Mouse (Mus musculus) macrophage (primary cell): ENCODE results near the gene Zmynd19. TPM values are rescaled to one million over a fixed set of nuclear protein-coding genes. Genes with fewer than 3 reads are reported as not detected.
"Not testable (repeated sequence)": the region's sequence is repeated elsewhere in the genome, so short reads cannot be mapped to it uniquely, and the experiment has no call there.

ENCODE experiments used
- H3K27ac ChIP-seq: fragments of 350-480 bp; formaldehyde crosslinking; 2 replicates; pipeline ENCODE4 v1.9.0; 2021
- H3K36me3 ChIP-seq: fragments of 350-480 bp; formaldehyde crosslinking; 2 replicates; pipeline ENCODE4 v1.9.0; 2021; ENCODE audit errors: inconsistent target
- H3K4me3 ChIP-seq: fragments of 350-480 bp; formaldehyde crosslinking; 2 replicates; pipeline ENCODE4 v1.9.0; 2021; ENCODE audit errors: inconsistent target
- H3K79me2 ChIP-seq: fragments of 350-480 bp; formaldehyde crosslinking; 2 replicates; pipeline ENCODE4 v1.9.0; 2021; ENCODE audit errors: inconsistent target
- WGBS: methylation state at CpG from one replicate; pipeline ENCODE4 v1.1.7; 2026; ENCODE audit warnings: inconsistent platforms; ENCODE audit not compliant: missing documents; 5-methylcytosine and 5-hydroxymethylcytosine counted together
- polyA plus RNA-seq: library from polyadenylated mRNA; stranded (reverse); fragments of 250-400 nt; gene quantifications from 3 replicates; pipeline ENCODE4 v1.2.4, GENCODE M21; 2018; ENCODE audit warnings: inconsistent platforms

Gene Zmynd19
- polyA plus RNA-seq, 1 experiment from 2014 or later: 4.4 TPM

DNA sequence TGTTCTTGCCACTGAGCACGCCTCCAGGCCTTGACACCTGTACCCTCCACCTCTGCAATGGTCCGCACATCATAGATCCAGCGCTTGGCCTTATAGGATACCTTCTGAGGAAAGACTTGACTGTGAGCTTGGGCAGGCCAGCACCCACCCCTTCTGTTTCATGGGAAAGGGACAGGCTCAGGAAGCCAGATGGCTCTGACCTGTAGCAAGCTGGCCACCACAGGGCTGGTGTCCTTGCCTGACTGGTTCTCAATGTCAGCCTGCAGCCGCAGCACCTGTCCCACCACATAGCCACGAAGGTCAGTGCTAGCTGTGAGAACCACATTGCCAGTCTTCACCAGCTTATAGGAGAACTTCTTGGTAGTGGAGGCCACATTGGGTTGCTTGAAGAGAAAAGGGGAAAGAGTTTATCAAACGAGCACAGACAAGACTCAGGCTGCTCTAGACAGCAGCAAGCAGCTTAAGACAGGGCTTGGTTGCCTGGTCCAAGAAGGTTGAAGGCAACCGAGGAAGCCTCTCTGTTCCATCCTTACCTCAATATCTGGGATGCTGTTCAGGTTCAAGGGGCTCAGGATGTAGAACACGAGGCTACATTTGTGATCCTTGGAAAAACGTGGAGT, 23.1 kb upstream of the Zmynd19 start:
- Histone ChIP-seq H3K27ac (no peak overlapping the region), H3K36me3 (peaks cover 19% of the 10 kb centered on the region; the same call in 1 of the 2 replicates), H3K4me3 (no peak overlapping the region), H3K79me2 (peaks cover 40% of the 10 kb centered on the region)
- WGBS: 85% methylated on average over 9 of the region's 9 CpGs

DNA sequence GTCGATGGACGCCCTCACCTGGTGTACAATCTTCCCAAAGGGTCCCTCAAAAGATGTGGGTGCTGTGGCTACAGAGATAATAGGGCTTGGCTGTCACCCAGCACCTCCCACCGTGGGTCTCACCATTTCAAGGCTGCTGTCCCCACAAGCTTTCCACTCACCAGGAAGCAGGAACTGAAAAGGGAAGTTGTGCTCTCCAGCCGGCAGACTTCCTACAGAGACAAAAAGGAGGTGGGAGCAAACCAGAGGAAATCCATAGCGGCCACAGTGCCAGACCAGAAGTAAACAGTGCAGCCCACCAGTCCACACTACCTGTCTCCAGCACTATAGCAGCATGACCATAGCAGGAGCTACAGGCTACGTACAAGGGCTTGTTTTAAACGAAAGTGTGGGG, 22.6 kb upstream of the Zmynd19 start:
- Histone ChIP-seq H3K36me3 (peaks cover 19% of the 10 kb centered on the region; the same call in 1 of the 2 replicates), H3K79me2 (peaks cover 45% of the 10 kb centered on the region), H3K4me3 (no peak overlapping the region), H3K27ac (peak overlapping the region; percentile 8; the same call in 1 of the 2 replicates)
- 44% methylated on average over 7 of the region's 7 CpGs for WGBS

GRCm38 (mm10) chr2:24927810-24928479, 21.6 kb upstream of the Zmynd19 start:
- WGBS: 90% methylated on average over 4 of the region's 4 CpGs
- Histone ChIP-seq H3K36me3 (peaks cover 19% of the 10 kb centered on the region; the same call in 1 of the 2 replicates), H3K4me3 (no peak overlapping the region), H3K27ac (no peak overlapping the region), H3K79me2 (peaks cover 55% of the 10 kb centered on the region)

DNA sequence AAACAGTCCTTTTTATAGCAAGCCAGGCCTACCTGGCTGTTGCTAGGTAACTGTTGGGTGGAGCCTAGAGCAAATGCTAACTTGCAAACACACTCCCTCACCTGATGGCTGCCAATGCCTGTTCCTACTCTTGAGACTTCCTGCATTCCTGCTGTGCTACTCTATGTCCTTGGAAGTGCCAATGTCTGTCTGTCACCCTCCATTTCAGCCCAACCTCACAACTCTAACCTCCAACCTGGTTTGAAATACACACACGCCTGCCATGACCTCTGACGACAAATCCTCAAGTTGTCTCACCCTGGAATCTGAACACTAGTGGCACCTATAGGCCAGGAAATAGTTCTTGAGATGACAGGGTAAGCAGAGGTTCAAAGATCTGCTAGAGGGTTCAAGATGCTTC, 20.5 kb upstream of the Zmynd19 start:
- no peak overlapping the region for H3K27ac ChIP-seq
- H3K36me3 ChIP-seq: peaks cover 19% of the 10 kb centered on the region; the same call in 1 of the 2 replicates
- WGBS: 91% methylated on average over 2 of the region's 2 CpGs
- no peak overlapping the region for H3K4me3 ChIP-seq
- H3K79me2 ChIP-seq: peaks cover 66% of the 10 kb centered on the region

DNA sequence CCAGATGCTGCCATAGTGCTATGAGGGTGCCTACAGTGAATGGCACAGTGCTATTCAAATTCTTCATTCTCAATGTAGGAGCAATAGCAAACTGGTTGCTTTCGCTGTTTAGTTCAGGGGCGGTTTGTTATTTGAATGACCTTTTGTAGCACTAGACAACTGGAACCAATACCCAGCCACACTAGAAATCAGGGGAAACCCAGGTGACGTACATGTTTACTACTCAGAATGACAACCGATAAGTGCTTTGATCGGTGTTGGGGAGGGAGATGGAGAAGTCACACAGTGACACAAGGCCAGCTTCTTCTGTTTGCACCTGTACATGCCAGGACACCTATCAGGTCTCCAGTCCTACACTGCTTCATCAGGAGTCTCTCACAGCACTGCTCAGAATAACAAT, 20.0 kb upstream of the Zmynd19 start:
- Histone ChIP-seq H3K27ac (no peak overlapping the region), H3K36me3 (peaks cover 19% of the 10 kb centered on the region; the same call in 1 of the 2 replicates), H3K79me2 (peaks cover 71% of the 10 kb centered on the region), H3K4me3 (no peak overlapping the region)
- 100% methylated on average over 5 of the region's 5 CpGs for WGBS

- H3K4me3 ChIP-seq: peak overlapping the region; percentile 83
- 2% methylated on average over 18 of the region's 19 CpGs for WGBS
Measured at GRCm38 (mm10) chr2:24934441-24934963, 15.1 kb upstream of the Zmynd19 start.

GRCm38 (mm10) chr2:24935057-24935796, 14.4 kb upstream of the Zmynd19 start, which contains the start of gene Arrdc1:
Gene Arrdc1, minus strand, starts transcription at chr2:24935252.
- Histone ChIP-seq H3K4me3 (peak within 1 kb of the TSS; percentile 83), H3K36me3 (no peaks in the 10 kb centered on the region), H3K27ac (peak within 1 kb of the TSS; percentile 60), H3K79me2 (peaks cover 45% of the 10 kb centered on the region)
- WGBS: 2% methylated on average over 40 of the region's 49 CpGs

More at GRCm38 (mm10) chr2:24934441-24934963, 15.1 kb upstream of the Zmynd19 start:
- peaks cover 53% of the 10 kb centered on the region for H3K79me2 ChIP-seq
- no peaks in the 10 kb centered on the region for H3K36me3 ChIP-seq
- peak overlapping the region; percentile 60 for H3K27ac ChIP-seq

GRCm38 (mm10) chr2:24942092-24942491, 7.5 kb upstream of the Zmynd19 start:
- WGBS: 88% methylated on average over 4 of the region's 4 CpGs
- H3K79me2 ChIP-seq: no peaks in the 10 kb centered on the region
- no peak overlapping the region for H3K27ac ChIP-seq

DNA sequence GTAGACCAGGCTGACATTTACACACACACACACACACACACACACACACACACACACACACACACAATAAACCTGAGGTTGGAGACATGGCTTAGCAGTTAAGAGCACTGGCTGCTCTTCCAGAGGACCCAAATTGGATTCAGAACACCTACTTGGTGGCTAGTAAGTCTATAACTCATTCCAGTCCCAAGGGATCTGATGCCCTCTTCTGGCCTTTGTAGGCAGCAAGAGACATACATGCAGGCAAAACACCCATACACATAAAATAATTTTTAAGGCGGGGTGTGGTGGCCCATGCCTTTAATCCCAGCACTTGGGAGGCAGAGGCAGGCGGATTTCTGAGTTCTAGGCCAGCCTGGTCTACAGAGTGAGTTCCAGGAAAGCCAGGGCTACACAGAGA, 5.3 kb upstream of the Zmynd19 start:
- H3K79me2 ChIP-seq, H3K27ac ChIP-seq, H3K4me3 ChIP-seq, H3K36me3 ChIP-seq: not testable (repeated sequence)
- WGBS: 33% methylated on average over 2 of the region's 2 CpGs

More at GRCm38 (mm10) chr2:24942092-24942491, 7.5 kb upstream of the Zmynd19 start:
- Histone ChIP-seq H3K36me3 (no peaks in the 10 kb centered on the region), H3K4me3 (no peak overlapping the region)

DNA sequence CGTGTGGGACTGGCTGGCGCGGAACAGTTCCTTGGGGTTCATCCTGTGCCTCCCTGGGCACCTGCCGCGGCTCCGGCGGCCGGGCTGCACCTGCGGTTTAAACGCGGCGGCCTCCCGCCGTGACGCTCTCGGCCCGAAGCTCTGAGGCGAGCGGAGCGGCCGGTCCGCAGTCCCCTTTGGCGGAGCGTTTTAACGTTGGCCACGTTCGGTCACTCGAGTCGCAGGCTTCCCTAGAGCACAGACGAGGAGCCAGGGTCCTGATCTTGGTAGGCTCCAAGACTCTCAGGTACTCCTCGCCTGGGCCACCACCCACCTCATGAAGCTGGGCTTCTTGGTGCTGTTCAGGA, 570 bp downstream of the Zmynd19 start:
- H3K27ac ChIP-seq: no peak overlapping the region
- H3K36me3 ChIP-seq: no peaks in the 10 kb centered on the region
- WGBS: under 1% methylated on average over 31 of the region's 31 CpGs
- peak overlapping the region; percentile 41 for H3K4me3 ChIP-seq
- peaks cover 11% of the 10 kb centered on the region for H3K79me2 ChIP-seq

GRCm38 (mm10) chr2:24952537-24953055, 3.0 kb downstream of the Zmynd19 start:
- no peak overlapping the region for H3K4me3 ChIP-seq
- peaks cover 11% of the 10 kb centered on the region for H3K79me2 ChIP-seq
- WGBS: 91% methylated on average over 4 of the region's 4 CpGs
- H3K36me3 ChIP-seq: no peaks in the 10 kb centered on the region
- H3K27ac ChIP-seq: no peak overlapping the region

DNA sequence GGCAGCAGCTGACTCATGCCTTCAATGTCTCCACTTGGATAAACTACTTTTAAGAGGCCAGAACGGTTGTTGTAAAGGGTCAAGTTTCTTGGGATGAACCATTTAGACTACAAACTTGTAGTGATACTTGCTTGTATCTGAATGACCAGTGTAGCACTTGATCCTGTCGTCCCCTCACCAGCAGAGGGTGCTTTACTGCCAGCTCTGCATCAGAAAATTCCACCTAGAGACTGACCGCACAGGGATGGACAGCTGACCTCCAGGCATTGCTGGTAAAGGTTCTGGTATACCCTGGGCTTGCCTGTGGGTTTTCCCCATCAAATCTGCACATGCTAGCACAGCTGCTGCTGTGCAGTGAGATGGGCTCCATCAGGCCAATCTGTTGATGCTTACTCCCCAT, 11.3 kb downstream of the Zmynd19 start:
- H3K79me2 ChIP-seq: peaks cover 12% of the 10 kb centered on the region
- H3K4me3 ChIP-seq: no peak overlapping the region
- no peak overlapping the region for H3K27ac ChIP-seq
- H3K36me3 ChIP-seq: peaks cover 6% of the 10 kb centered on the region; the same call in 1 of the 2 replicates
- 71% methylated on average over 3 of the region's 3 CpGs for WGBS

GRCm38 (mm10) chr2:24962304-24963000, 12.9 kb downstream of the Zmynd19 start, which contains the start of gene Dph7:
Gene Dph7, plus strand, starts transcription at chr2:24962400.
- peak within 1 kb of the TSS; percentile 44 for H3K27ac ChIP-seq
- H3K4me3 ChIP-seq: peak within 1 kb of the TSS; percentile 93
- peaks cover 14% of the 10 kb centered on the region; the same call in 1 of the 2 replicates for H3K36me3 ChIP-seq
- peaks cover 12% of the 10 kb centered on the region for H3K79me2 ChIP-seq
- under 1% methylated on average over 28 of the region's 28 CpGs for WGBS

- peaks cover 15% of the 10 kb centered on the region for H3K79me2 ChIP-seq
- H3K36me3 ChIP-seq: peaks cover 21% of the 10 kb centered on the region; the same call in 1 of the 2 replicates
- WGBS: 30% methylated on average over 4 of the region's 4 CpGs
- no peak overlapping the region for H3K4me3 ChIP-seq
- H3K27ac ChIP-seq: peak overlapping the region; percentile 37
Measured at GRCm38 (mm10) chr2:24970386-24970785, 20.8 kb downstream of the Zmynd19 start.
